7 mouse cellular contexts compared by ENCODE assay signal in genomic region chr3:109341071-109341480, GRCm38 (mm10). TPM values are rescaled to one million over a fixed set of nuclear protein-coding genes. Genes with fewer than 3 reads are reported as not detected.
DNase-seq lines count a peak whose midpoint lies in the region; ATAC-seq and TF ChIP-seq lines count a peak whose summit lies in the region.

No protein-coding gene starts in this region.

- peak overlapping the region; percentile 72 for H3K4me3 ChIP-seq in forebrain, embryonic 12.5 days (replicated peaks)
- peak overlapping the region; percentile 66 for H3K4me3 ChIP-seq in limb, embryonic 14.5 days (replicated peaks; ENCODE audit: low read length)
- H3K4me3 ChIP-seq in neural tube, embryonic 15.5 days (replicated peaks): peak overlapping the region; percentile 76

- DNase-seq in retina, embryonic 14.5 days (ENCODE audit: low spot score): peak; percentile 27
- no peak for DNase-seq in retina, postnatal 1 day
- no peak for DNase-seq in limb, embryonic 14.5 days (ENCODE audit: low spot score)
- no peak for DNase-seq in urinary bladder, postnatal 10 days (ENCODE audit: low spot score)
- no peak for DNase-seq in layer of hippocampus, postnatal 14 days (ENCODE audit: low spot score in 2 of 2)

- H3K27me3 ChIP-seq in forebrain, embryonic 12.5 days: peaks cover 14% of the 10 kb centered on the region
- H3K27me3 ChIP-seq in limb, embryonic 14.5 days (ENCODE audit: control insufficient read depth, insufficient read depth, low read length): no peaks in the 10 kb centered on the region
- no peaks in the 10 kb centered on the region for H3K27me3 ChIP-seq in neural tube, embryonic 15.5 days (replicated peaks)

- H3K9me3 ChIP-seq in forebrain, embryonic 12.5 days: no peaks in the 10 kb centered on the region
- H3K9me3 ChIP-seq in limb, embryonic 14.5 days (ENCODE audit: control insufficient read depth, low read length): no peaks in the 10 kb centered on the region
- no peaks in the 10 kb centered on the region for H3K9me3 ChIP-seq in neural tube, embryonic 15.5 days (replicated peaks)

- H3K4me1 ChIP-seq in forebrain, embryonic 12.5 days: peaks cover 12% of the 10 kb centered on the region
- no peaks in the 10 kb centered on the region for H3K4me1 ChIP-seq in limb, embryonic 14.5 days (ENCODE audit: control insufficient read depth, insufficient read depth, low read length)
- peaks cover 25% of the 10 kb centered on the region for H3K4me1 ChIP-seq in neural tube, embryonic 15.5 days

- no peaks in the 10 kb centered on the region for H3K36me3 ChIP-seq in forebrain, embryonic 12.5 days (replicated peaks)
- no peaks in the 10 kb centered on the region for H3K36me3 ChIP-seq in limb, embryonic 14.5 days (ENCODE audit: control insufficient read depth, insufficient read depth, low read length)
- H3K36me3 ChIP-seq in neural tube, embryonic 15.5 days: no peaks in the 10 kb centered on the region

- peak overlapping the region; percentile 72 for H3K9ac ChIP-seq in forebrain, embryonic 12.5 days
- H3K9ac ChIP-seq in limb, embryonic 14.5 days (ENCODE audit: low read depth, low read length, severe bottlenecking): peak overlapping the region; percentile 66
- peak overlapping the region; percentile 76 for H3K9ac ChIP-seq in neural tube, embryonic 15.5 days (replicated peaks)

- TF ChIP-seq POLR2A in limb, embryonic 14.5 days (IDR thresholded peaks at IDR 0.05; ENCODE audit: borderline replicate concordance, extremely low read depth, insufficient read depth, insufficient read length): no peak

- peak overlapping the region; percentile 76 for H3K4me2 ChIP-seq in forebrain, embryonic 12.5 days
- H3K4me2 ChIP-seq in limb, embryonic 14.5 days (replicated peaks; ENCODE audit: low read depth, low read length, severe bottlenecking): peak overlapping the region; percentile 91
- peak overlapping the region; percentile 89 for H3K4me2 ChIP-seq in neural tube, embryonic 15.5 days

- 1% methylated on average over 18 of the region's 18 CpGs for WGBS in forebrain, embryonic 12.5 days
- WGBS in limb, embryonic 14.5 days: under 1% methylated on average over 17 of the region's 18 CpGs
- WGBS in neural tube, embryonic 15.5 days: under 1% methylated on average over 18 of the region's 18 CpGs

- no peak for ATAC-seq in forebrain, embryonic 12.5 days (ENCODE audit: low FRiP score)
- no peak for ATAC-seq in limb, embryonic 14.5 days (ENCODE audit: low FRiP score, low read depth)
- no peak; the same call in 1 of the 2 replicates for ATAC-seq in neural tube, embryonic 15.5 days (ENCODE audit: low FRiP score)

- H3K27ac ChIP-seq in forebrain, embryonic 12.5 days: peak overlapping the region; percentile 75
- peak overlapping the region; percentile 65; the same call in 1 of the 2 replicates for H3K27ac ChIP-seq in limb, embryonic 14.5 days (replicated peaks; ENCODE audit: low read depth, low read length)
- peak overlapping the region; percentile 85 for H3K27ac ChIP-seq in neural tube, embryonic 15.5 days (replicated peaks)

RNA-seq across cellular contexts. Expression of gene Vav3, which starts 0.6 kb away (rescaled TPM):
- polyA plus RNA-seq in forebrain, embryonic 12.5 days (2016; fragmentation: Nextera tagmentation; extraction: Ambion mirVana): 10.9 and 11.1 TPM in 2 replicates
- 9.5 and 10.8 TPM in 2 replicates for polyA plus RNA-seq in limb, embryonic 14.5 days (2012; rRNA removed)
- 26.1 and 33.0 TPM in 2 replicates for polyA plus RNA-seq in limb, embryonic 14.5 days (2014; fragmentation: Nextera tagmentation; extraction: Ambion mirVana)
- polyA plus RNA-seq in neural tube, embryonic 15.5 days (2015; fragmentation: Nextera tagmentation; extraction: Ambion mirVana): 11.3 and 13.2 TPM in 2 replicates
- total RNA-seq in layer of hippocampus, postnatal 14 days (2021): 1 to 10 TPM; 8.8 to 9.0 TPM
